ENCODE assay signal across 27 mouse cellular contexts in genomic region chr3:79670556-79670955, GRCm38 (mm10). TPM values are rescaled to one million over a fixed set of nuclear protein-coding genes. Genes with fewer than 3 reads are reported as not detected.
DNase-seq lines count a peak whose midpoint lies in the region; ATAC-seq and TF ChIP-seq lines count a peak whose summit lies in the region.
"Had no signal": no experiment of that assay in that cellular context is flagged by ENCODE, and none has a peak within 500 bp of the region (broad histone marks: within the 10 kb centered on the region; RNA-seq: fewer than 3 reads in every experiment).

No protein-coding gene starts in this region.

- H3K4me1 ChIP-seq in midbrain, embryonic 13.5 days (replicated peaks): no peaks in the 10 kb centered on the region
- H3K4me1 ChIP-seq in midbrain, embryonic 14.5 days (ENCODE audit: control insufficient read depth, insufficient read depth, low read length): no peaks in the 10 kb centered on the region
- H3K4me1 ChIP-seq in kidney, postnatal 0 days (replicated peaks; ENCODE audit: insufficient read depth, low read length): no peaks in the 10 kb centered on the region
- no peaks in the 10 kb centered on the region for H3K4me1 ChIP-seq in stomach, postnatal 0 days (replicated peaks; ENCODE audit: control insufficient read depth, insufficient read depth)
- H3K4me1 ChIP-seq: forebrain, embryonic 13.5 days; heart, embryonic 10.5 days; hindbrain, embryonic 15.5 days; liver, embryonic 12.5 days; neural tube, embryonic 15.5 days; stomach, embryonic 15.5 days had no signal

- no peak overlapping the region for H3K4me3 ChIP-seq in midbrain, embryonic 13.5 days (replicated peaks)
- H3K4me3 ChIP-seq in midbrain, embryonic 14.5 days (replicated peaks; ENCODE audit: low read depth, low read length): no peak overlapping the region
- no peak overlapping the region for H3K4me3 ChIP-seq in kidney, postnatal 0 days (replicated peaks; ENCODE audit: low read depth, low read length)
- H3K4me3 ChIP-seq in stomach, postnatal 0 days (ENCODE audit: low read depth, low read length): no peak overlapping the region
- H3K4me3 ChIP-seq: embryonic facial prominence, embryonic 13.5 days; erythroblast, embryonic 14.5 days; forebrain, embryonic 13.5 days; heart, embryonic 10.5 days; hindbrain, embryonic 15.5 days; limb, embryonic 12.5 days; liver, embryonic 12.5 days; neural tube, embryonic 15.5 days; stomach, embryonic 15.5 days had no signal

- no peak overlapping the region for H3K27ac ChIP-seq in midbrain, embryonic 13.5 days
- H3K27ac ChIP-seq in midbrain, embryonic 14.5 days (replicated peaks; ENCODE audit: low read depth, low read length): no peak overlapping the region
- no peak overlapping the region for H3K27ac ChIP-seq in kidney, postnatal 0 days
- H3K27ac ChIP-seq in stomach, postnatal 0 days (replicated peaks): no peak overlapping the region
- H3K27ac ChIP-seq: embryonic facial prominence, embryonic 13.5 days; forebrain, embryonic 13.5 days; heart, embryonic 10.5 days; hindbrain, embryonic 15.5 days; limb, embryonic 12.5 days; liver, embryonic 12.5 days; neural tube, embryonic 15.5 days; stomach, embryonic 15.5 days had no signal

- 0 out of 2 replicates have a peak, but pooled peaks have one; percentile 40 for ATAC-seq in midbrain, embryonic 13.5 days
- no peak for ATAC-seq in midbrain, embryonic 14.5 days (ENCODE audit: low FRiP score, low TSS enrichment)
- no peak; the same call in 1 of the 2 replicates for ATAC-seq in kidney, postnatal 0 days (replicated peaks; ENCODE audit: low FRiP score, low read depth)
- peak; percentile 10; the same call in 1 of the 2 replicates for ATAC-seq in stomach, postnatal 0 days (ENCODE audit: low FRiP score, low TSS enrichment)
- ATAC-seq: forebrain, embryonic 13.5 days; liver, embryonic 12.5 days had no signal

- H3K9ac ChIP-seq in midbrain, embryonic 13.5 days (replicated peaks): no peak overlapping the region
- no peak overlapping the region for H3K9ac ChIP-seq in midbrain, embryonic 14.5 days (replicated peaks; ENCODE audit: low read length)
- H3K9ac ChIP-seq in kidney, postnatal 0 days (ENCODE audit: low read depth, low read length): no peak overlapping the region
- H3K9ac ChIP-seq in stomach, postnatal 0 days (ENCODE audit: low read length): no peak overlapping the region
- H3K9ac ChIP-seq: embryonic facial prominence, embryonic 13.5 days; forebrain, embryonic 13.5 days; hindbrain, embryonic 15.5 days; limb, embryonic 12.5 days; liver, embryonic 12.5 days; neural tube, embryonic 15.5 days; stomach, embryonic 15.5 days had no signal

- no peaks in the 10 kb centered on the region for H3K9me3 ChIP-seq in midbrain, embryonic 13.5 days
- no peaks in the 10 kb centered on the region for H3K9me3 ChIP-seq in midbrain, embryonic 14.5 days (ENCODE audit: control insufficient read depth, low read length)
- H3K9me3 ChIP-seq in kidney, postnatal 0 days (replicated peaks; ENCODE audit: low read length): no peaks in the 10 kb centered on the region
- H3K9me3 ChIP-seq in stomach, postnatal 0 days (ENCODE audit: control insufficient read depth, low read length): no peaks in the 10 kb centered on the region
- H3K9me3 ChIP-seq: embryonic facial prominence, embryonic 13.5 days; forebrain, embryonic 13.5 days; heart, embryonic 10.5 days; hindbrain, embryonic 15.5 days; limb, embryonic 12.5 days; liver, embryonic 12.5 days; neural tube, embryonic 15.5 days; stomach, embryonic 15.5 days had no signal

- no peak for TF ChIP-seq EP300 in stomach, postnatal 0 days (optimal IDR thresholded peaks at IDR 0.05)

- TF ChIP-seq CTCF in kidney, postnatal 0 days (IDR thresholded peaks at IDR 0.05; ENCODE audit: low read depth): no peak
- no peak for TF ChIP-seq CTCF in stomach, postnatal 0 days (IDR thresholded peaks at IDR 0.05; ENCODE audit: low read depth)

- no peak for DNase-seq in midbrain, embryonic 14.5 days
- DNase-seq in kidney, postnatal 0 days (ENCODE audit: low spot score): peak; percentile 12
- no peak for DNase-seq in stomach, postnatal 0 days (ENCODE audit: low spot score)
- no peak for DNase-seq in liver
- DNase-seq in lung, postnatal 25 days (ENCODE audit: low spot score): no peak
- no peak for DNase-seq in ovary, postnatal 10 days (ENCODE audit: low spot score)
- DNase-seq: adrenal gland, postnatal 10 days; B cell, adult 2 months; cerebellum, adult 2 months; cerebellum, postnatal 25 days; gastrocnemius, postnatal 10 days; heart, postnatal 4 days; layer of hippocampus, postnatal 36 days; lung, adult 18-20 months; lung, postnatal 36 days; thymus, postnatal 14 days had no signal

- WGBS in midbrain, embryonic 13.5 days: 83% methylated on average over 7 of the region's 7 CpGs
- 84% methylated on average over 7 of the region's 7 CpGs for WGBS in midbrain, embryonic 14.5 days
- WGBS in kidney, postnatal 0 days: 71% methylated on average over 7 of the region's 7 CpGs
- 82% methylated on average over 7 of the region's 7 CpGs for WGBS in stomach, postnatal 0 days

- H3K4me2 ChIP-seq in midbrain, embryonic 13.5 days (replicated peaks): no peak overlapping the region
- no peak overlapping the region for H3K4me2 ChIP-seq in midbrain, embryonic 14.5 days (ENCODE audit: low read length)
- no peak overlapping the region for H3K4me2 ChIP-seq in kidney, postnatal 0 days (ENCODE audit: low read length)
- H3K4me2 ChIP-seq in stomach, postnatal 0 days (replicated peaks; ENCODE audit: low read depth): no peak overlapping the region
- H3K4me2 ChIP-seq: embryonic facial prominence, embryonic 13.5 days; forebrain, embryonic 13.5 days; hindbrain, embryonic 15.5 days; limb, embryonic 12.5 days; liver, embryonic 12.5 days; neural tube, embryonic 15.5 days; stomach, embryonic 15.5 days had no signal

- no peaks in the 10 kb centered on the region for H3K27me3 ChIP-seq in midbrain, embryonic 13.5 days
- H3K27me3 ChIP-seq in midbrain, embryonic 14.5 days (ENCODE audit: control insufficient read depth, insufficient read depth, low read length): no peaks in the 10 kb centered on the region
- no peaks in the 10 kb centered on the region for H3K27me3 ChIP-seq in kidney, postnatal 0 days (ENCODE audit: insufficient read depth, low read length)
- no peaks in the 10 kb centered on the region for H3K27me3 ChIP-seq in stomach, postnatal 0 days (ENCODE audit: control insufficient read depth, insufficient read depth, low read length)
- H3K27me3 ChIP-seq: CH12.LX; embryonic facial prominence, embryonic 13.5 days; forebrain, embryonic 13.5 days; hindbrain, embryonic 15.5 days; limb, embryonic 12.5 days; liver, embryonic 12.5 days; neural tube, embryonic 15.5 days; stomach, embryonic 15.5 days had no signal

- H3K36me3 ChIP-seq in midbrain, embryonic 13.5 days: no peaks in the 10 kb centered on the region
- no peaks in the 10 kb centered on the region for H3K36me3 ChIP-seq in midbrain, embryonic 14.5 days (ENCODE audit: control insufficient read depth, insufficient read depth, low read length)
- no peaks in the 10 kb centered on the region for H3K36me3 ChIP-seq in kidney, postnatal 0 days (ENCODE audit: insufficient read depth, low read length)
- H3K36me3 ChIP-seq in stomach, postnatal 0 days (ENCODE audit: control insufficient read depth, insufficient read depth, low read length): no peaks in the 10 kb centered on the region
- H3K36me3 ChIP-seq: embryonic facial prominence, embryonic 13.5 days; heart, embryonic 10.5 days; hindbrain, embryonic 15.5 days; limb, embryonic 12.5 days; liver, embryonic 12.5 days; neural tube, embryonic 15.5 days; stomach, embryonic 15.5 days had no signal

RNA-seq across cellular contexts. Expression of gene Etfdh, which starts 41.3 kb away (rescaled TPM):
- polyA plus RNA-seq in midbrain, embryonic 13.5 days (2015; fragmentation: Nextera tagmentation; extraction: Ambion mirVana): 45.1 and 49.3 TPM in 2 replicates
- 35.8 and 44.7 TPM in 2 replicates for polyA plus RNA-seq in midbrain, embryonic 14.5 days (2014; fragmentation: Nextera tagmentation; extraction: Ambion mirVana)
- polyA plus RNA-seq in kidney, postnatal 0 days (2015; fragmentation: Nextera tagmentation; extraction: Ambion mirVana): 97.0 and 103 TPM in 2 replicates
- polyA plus RNA-seq in stomach, postnatal 0 days (2015; fragmentation: Nextera tagmentation; extraction: Ambion mirVana): 74.1 and 79.6 TPM in 2 replicates

RNA-seq across cellular contexts. Expression of gene 4930579G24Rik, which starts 41.7 kb away (rescaled TPM):
- polyA plus RNA-seq in midbrain, embryonic 13.5 days (2015; fragmentation: Nextera tagmentation; extraction: Ambion mirVana): 9.9 and 10.9 TPM in 2 replicates
- polyA plus RNA-seq in midbrain, embryonic 14.5 days (2014; fragmentation: Nextera tagmentation; extraction: Ambion mirVana): 6.1 and 7.3 TPM in 2 replicates
- polyA plus RNA-seq in kidney, postnatal 0 days (2015; fragmentation: Nextera tagmentation; extraction: Ambion mirVana): 13.2 and 18.6 TPM in 2 replicates
- polyA plus RNA-seq in stomach, postnatal 0 days (2015; fragmentation: Nextera tagmentation; extraction: Ambion mirVana): 10.1 and 11.1 TPM in 2 replicates

Comparison
In these comparisons a context has a peak if more than half of its experiments do, and no peak if none do; other contexts are left out.
1. ATAC-seq: peak in midbrain, embryonic 13.5 days (single experiment) and stomach, postnatal 0 days (single experiment); none in midbrain, embryonic 14.5 days (single experiment) and kidney, postnatal 0 days (single experiment).